Mouse (Mus musculus): ENCODE results near the gene Hist1h2be. TPM values are rescaled to one million over a fixed set of nuclear protein-coding genes. Genes with fewer than 3 reads are reported as not detected.
"Not testable (repeated sequence)": the region's sequence is repeated elsewhere in the genome, so short reads cannot be mapped to it uniquely, and the experiment has no call there.

Gene Hist1h2be
- polyA plus RNA-seq, 1 experiment from 2014 or later = 3.0 TPM

GRCm38 (mm10) chr13:23575271-23575851 is 45.6 kb downstream of the Hist1h2be start, which contains the start of gene Hist1h3d:
TSS of gene Hist1h3d (plus strand) at chr13:23575763.
- ATAC-seq (ENCODE audit: insufficient read depth) = peak; percentile 56
- no peaks in the 10 kb centered on the region for H3K27me3 ChIP-seq (ENCODE audit: insufficient read depth, low read length)
- 0 out of 2 replicates have a peak, but pooled peaks cover 4% of the 10 kb centered on the region for H3K4me1 ChIP-seq (ENCODE audit: insufficient read depth)
- peak within 1 kb of the TSS; percentile 82 for H3K9ac ChIP-seq
- peak within 1 kb of the TSS; percentile 97 for H3K27ac ChIP-seq (ENCODE audit: low read depth)
- under 1% methylated on average over 18 of the region's 18 CpGs for WGBS
- no peaks in the 10 kb centered on the region for H3K36me3 ChIP-seq (ENCODE audit: insufficient read depth)
- no peaks in the 10 kb centered on the region for H3K9me3 ChIP-seq (ENCODE audit: low read depth, low read length)
- DNase-seq = peak; percentile 96
- peak within 1 kb of the TSS; percentile 79 for H3K4me2 ChIP-seq
- TF ChIP-seq CTCF (IDR thresholded peaks at IDR 0.05; ENCODE audit: low read depth) = no peak
- H3K4me3 ChIP-seq (ENCODE audit: low read depth, low read length) = peak within 1 kb of the TSS; percentile 45

- Histone ChIP-seq H3K4me3 (ENCODE audit: low read depth, low read length) (peak overlapping the region; percentile 45), H3K9ac (peak overlapping the region; percentile 49), H3K4me2 (peak overlapping the region; percentile 87), H3K27ac (ENCODE audit: low read depth) (peak overlapping the region; percentile 99)
- H3K9me3 ChIP-seq (ENCODE audit: low read depth, low read length); H3K4me1 ChIP-seq (ENCODE audit: insufficient read depth); H3K36me3 ChIP-seq (ENCODE audit: insufficient read depth); H3K27me3 ChIP-seq (ENCODE audit: insufficient read depth, low read length): not testable (repeated sequence)
- ATAC-seq (ENCODE audit: insufficient read depth) (peak; percentile 0; the same call in 1 of the 2 replicates), DNase-seq (peak; percentile 64)
- under 1% methylated on average over 5 of the region's 39 CpGs for WGBS
These were observed 46.3 kb downstream of the Hist1h2be start for GRCm38 (mm10) chr13:23574546-23575170.

DNA sequence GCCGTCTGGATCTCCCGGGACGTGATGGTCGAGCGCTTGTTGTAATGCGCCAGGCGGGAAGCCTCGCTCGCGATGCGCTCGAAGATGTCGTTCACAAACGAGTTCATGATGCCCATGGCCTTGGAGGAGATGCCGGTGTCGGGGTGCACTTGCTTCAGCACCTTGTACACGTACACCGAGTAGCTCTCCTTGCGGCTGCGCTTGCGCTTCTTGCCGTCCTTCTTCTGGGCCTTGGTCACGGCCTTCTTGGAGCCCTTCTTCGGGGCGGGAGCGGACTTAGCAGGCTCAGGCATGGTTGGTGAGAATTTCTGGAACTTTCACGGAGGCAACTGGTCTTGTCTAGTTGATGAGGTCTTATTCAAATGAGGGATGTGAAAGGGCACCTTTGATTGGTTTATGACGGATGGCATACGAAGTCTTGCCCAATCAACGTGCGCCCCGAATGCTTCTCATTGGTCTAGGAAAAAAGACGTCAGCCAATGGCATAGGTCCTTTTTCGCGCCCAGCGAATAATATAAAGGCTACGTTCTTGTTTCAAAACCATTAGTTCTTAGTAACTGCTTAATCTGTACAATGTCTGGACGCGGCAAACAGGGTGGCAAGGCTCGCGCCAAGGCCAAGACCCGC is 46.9 kb downstream of the Hist1h2be start, which contains the start of the genes Hist1h2bf and Hist1h2ad:
Hist1h2bf (minus strand) TSS at position 299 of the 627 bp plus-strand sequence.
Hist1h2ad (plus strand) TSS at position 484 of the 627 bp plus-strand sequence.
- under 1% methylated on average over 20 of the region's 42 CpGs for WGBS
- ATAC-seq (ENCODE audit: insufficient read depth) (peak; percentile 85), DNase-seq (peak; percentile 99)
- H3K4me1 ChIP-seq (ENCODE audit: insufficient read depth); H3K27me3 ChIP-seq (ENCODE audit: insufficient read depth, low read length); H3K9me3 ChIP-seq (ENCODE audit: low read depth, low read length); H3K36me3 ChIP-seq (ENCODE audit: insufficient read depth): not testable (repeated sequence)
- Histone ChIP-seq H3K4me3 (ENCODE audit: low read depth, low read length) (peak within 1 kb of the TSS; percentile 45), H3K9ac (peak within 1 kb of the TSS; percentile 82), H3K4me2 (peak within 1 kb of the TSS; percentile 87), H3K27ac (ENCODE audit: low read depth) (peak within 1 kb of the TSS; percentile 99)

GRCm38 (mm10) chr13:23573034-23573897 is 47.7 kb downstream of the Hist1h2be start:
- peak overlapping the region; percentile 82 for H3K9ac ChIP-seq
- DNase-seq = peak; percentile 52
- H3K36me3 ChIP-seq (ENCODE audit: insufficient read depth); H3K9me3 ChIP-seq (ENCODE audit: low read depth, low read length); H3K27me3 ChIP-seq (ENCODE audit: insufficient read depth, low read length); ATAC-seq (ENCODE audit: insufficient read depth); H3K4me1 ChIP-seq (ENCODE audit: insufficient read depth): not testable (repeated sequence)
- 4% methylated on average over 17 of the region's 20 CpGs for WGBS
- H3K27ac ChIP-seq (ENCODE audit: low read depth) = peak overlapping the region; percentile 99
- H3K4me3 ChIP-seq (ENCODE audit: low read depth, low read length) = peak overlapping the region; percentile 45
- H3K4me2 ChIP-seq = peak overlapping the region; percentile 87

DNA sequence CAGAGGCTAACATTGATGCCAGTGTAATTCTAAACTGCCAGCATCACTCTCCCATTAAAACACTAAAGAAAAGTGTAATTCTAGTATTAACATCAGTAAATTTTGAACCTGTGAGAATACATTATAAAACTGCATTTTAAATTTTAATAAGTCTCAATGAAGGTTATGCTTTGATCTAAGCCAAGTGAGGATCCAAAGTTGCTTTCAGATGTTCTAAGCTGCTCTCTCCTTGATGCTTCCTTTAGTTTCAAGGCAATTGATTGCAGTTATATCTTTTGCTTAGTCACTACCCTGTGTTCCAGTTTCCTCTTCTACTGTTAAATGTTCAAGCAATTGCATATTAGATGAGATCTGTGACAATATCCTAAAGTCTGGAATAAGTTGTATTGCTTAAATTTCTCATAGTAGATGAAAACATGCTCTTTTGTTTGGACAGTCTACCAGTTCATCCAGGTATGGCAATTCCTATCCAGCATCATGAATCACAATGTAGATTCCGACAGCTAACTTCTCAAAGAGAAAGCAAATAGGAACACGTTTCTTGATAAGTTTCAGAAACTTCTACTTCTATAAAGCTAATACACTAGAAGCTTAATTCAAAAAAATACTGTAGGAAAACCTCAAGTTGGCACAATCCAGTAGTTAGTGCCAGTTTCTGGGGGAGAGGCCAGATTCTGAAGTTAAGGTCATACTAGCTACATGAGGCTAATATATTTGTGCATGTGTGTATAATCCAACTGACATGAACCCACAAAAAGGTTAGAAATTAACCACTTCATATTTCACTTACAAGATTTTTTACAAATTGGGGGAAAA is 48.5 kb downstream of the Hist1h2be start:
- TF ChIP-seq CTCF (IDR thresholded peaks at IDR 0.05; ENCODE audit: low read depth) = no peak
- ATAC-seq (ENCODE audit: insufficient read depth) (no peak), DNase-seq (peak; percentile 65)
- H3K9ac ChIP-seq = peak overlapping the region; percentile 82
- no peaks in the 10 kb centered on the region for H3K27me3 ChIP-seq (ENCODE audit: insufficient read depth, low read length)
- H3K4me2 ChIP-seq = peak overlapping the region; percentile 87
- WGBS = 13% methylated on average over 2 of the region's 2 CpGs
- no peaks in the 10 kb centered on the region for H3K9me3 ChIP-seq (ENCODE audit: low read depth, low read length)
- peak overlapping the region; percentile 45 for H3K4me3 ChIP-seq (ENCODE audit: low read depth, low read length)
- peak overlapping the region; percentile 99 for H3K27ac ChIP-seq (ENCODE audit: low read depth)
- no peaks in the 10 kb centered on the region for H3K36me3 ChIP-seq (ENCODE audit: insufficient read depth)
- H3K4me1 ChIP-seq (ENCODE audit: insufficient read depth) = 0 out of 2 replicates have a peak, but pooled peaks cover 3% of the 10 kb centered on the region

DNA sequence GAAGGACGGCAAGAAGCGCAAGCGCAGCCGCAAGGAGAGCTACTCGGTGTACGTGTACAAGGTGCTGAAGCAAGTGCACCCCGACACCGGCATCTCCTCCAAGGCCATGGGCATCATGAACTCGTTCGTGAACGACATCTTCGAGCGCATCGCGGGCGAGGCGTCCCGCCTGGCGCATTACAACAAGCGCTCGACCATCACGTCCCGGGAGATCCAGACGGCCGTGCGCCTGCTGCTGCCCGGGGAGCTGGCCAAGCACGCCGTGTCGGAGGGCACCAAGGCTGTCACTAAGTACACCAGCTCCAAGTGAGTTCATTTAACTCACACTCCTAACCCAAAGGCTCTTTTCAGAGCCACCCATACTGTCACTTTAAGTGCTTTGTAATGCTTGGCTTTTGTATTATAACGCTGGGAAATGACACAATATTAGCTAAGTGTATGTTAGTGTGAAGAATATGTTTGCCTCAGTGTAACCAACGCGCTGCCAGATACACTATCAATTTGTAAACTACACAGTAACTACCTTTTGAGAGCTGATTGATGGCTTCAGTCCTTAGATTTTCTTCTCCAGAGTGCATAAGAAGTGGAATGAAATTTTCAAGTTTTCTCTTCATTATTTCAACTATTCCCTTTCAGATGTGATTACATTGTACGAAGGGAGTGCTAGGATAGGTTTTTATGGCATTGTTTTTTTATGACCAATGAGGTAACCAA is 49.3 kb downstream of the Hist1h2be start:
- H3K27me3 ChIP-seq (ENCODE audit: insufficient read depth, low read length); H3K4me1 ChIP-seq (ENCODE audit: insufficient read depth); H3K36me3 ChIP-seq (ENCODE audit: insufficient read depth); H3K9me3 ChIP-seq (ENCODE audit: low read depth, low read length); ATAC-seq (ENCODE audit: insufficient read depth): not testable (repeated sequence)
- H3K4me2 ChIP-seq = peak overlapping the region; percentile 87
- H3K9ac ChIP-seq = peak overlapping the region; percentile 82
- 0% methylated on average over 10 of the region's 34 CpGs for WGBS
- peak overlapping the region; percentile 99 for H3K27ac ChIP-seq (ENCODE audit: low read depth)
- peak overlapping the region; percentile 45 for H3K4me3 ChIP-seq (ENCODE audit: low read depth, low read length)
- peak; percentile 75 for DNase-seq

Data from lung, embryonic 14.5 days (tissue).